ENCODE assay signal across 9 mouse cellular contexts in genomic region chr14:58786791-58787491, GRCm38 (mm10).
A peak's percentile ranks its signal among the peaks of the same experiment; 100 is the strongest.
DNase-seq lines count a peak whose midpoint lies in the region; ATAC-seq lines count a peak whose summit lies in the region.
"Had no signal": no experiment of that assay in that cellular context is flagged by ENCODE, and none has a peak within 500 bp of the region (broad histone marks: within the 10 kb centered on the region; RNA-seq: fewer than 3 reads in every experiment).

No protein-coding gene starts in this region.

- H3K27me3 ChIP-seq in forebrain, embryonic 14.5 days (replicated peaks; ENCODE audit: control insufficient read depth, insufficient read depth, low read length), result no peaks in the 10 kb centered on the region
- no peaks in the 10 kb centered on the region for H3K27me3 ChIP-seq in forebrain, embryonic 10.5 days (ENCODE audit: poor library complexity, severe bottlenecking)
- no peaks in the 10 kb centered on the region for H3K27me3 ChIP-seq in embryonic facial prominence, embryonic 11.5 days (ENCODE audit: control insufficient read depth, insufficient read depth, low read length)
- H3K27me3 ChIP-seq: liver, embryonic 12.5 days had no signal

- H3K4me1 ChIP-seq in forebrain, embryonic 14.5 days (ENCODE audit: control insufficient read depth, insufficient read depth, low read length), result no peaks in the 10 kb centered on the region
- H3K4me1 ChIP-seq in forebrain, embryonic 10.5 days, result no peaks in the 10 kb centered on the region
- no peaks in the 10 kb centered on the region for H3K4me1 ChIP-seq in embryonic facial prominence, embryonic 11.5 days (ENCODE audit: control insufficient read depth, insufficient read depth, low read length)
- H3K4me1 ChIP-seq: liver, embryonic 12.5 days had no signal

- H3K27ac ChIP-seq in forebrain, embryonic 14.5 days (ENCODE audit: low read depth, low read length), result no peak overlapping the region
- no peak overlapping the region for H3K27ac ChIP-seq in forebrain, embryonic 10.5 days
- H3K27ac ChIP-seq in embryonic facial prominence, embryonic 11.5 days (replicated peaks; ENCODE audit: low read depth, low read length), result no peak overlapping the region
- H3K27ac ChIP-seq: liver, embryonic 12.5 days had no signal

- peak; percentile 37; the same call in 1 of the 2 replicates for ATAC-seq in forebrain, embryonic 14.5 days
- ATAC-seq in embryonic facial prominence, embryonic 11.5 days (replicated peaks; ENCODE audit: insufficient number of reproducible peaks, low FRiP score, low TSS enrichment, low read depth), result no peak
- no peak for ATAC-seq in erythroid progenitor cell, adult 5-6 weeks (replicated peaks; ENCODE audit: low FRiP score, poor library complexity, severe bottlenecking)
- ATAC-seq: liver, embryonic 12.5 days had no signal

- H3K9me3 ChIP-seq in forebrain, embryonic 14.5 days (replicated peaks; ENCODE audit: control insufficient read depth, low read length), result no peaks in the 10 kb centered on the region
- no peaks in the 10 kb centered on the region for H3K9me3 ChIP-seq in forebrain, embryonic 10.5 days
- H3K9me3 ChIP-seq in embryonic facial prominence, embryonic 11.5 days (replicated peaks; ENCODE audit: control insufficient read depth, low read length), result no peaks in the 10 kb centered on the region
- H3K9me3 ChIP-seq: liver, embryonic 12.5 days had no signal

- no peak overlapping the region for H3K9ac ChIP-seq in forebrain, embryonic 14.5 days (ENCODE audit: low read length)
- H3K9ac ChIP-seq in embryonic facial prominence, embryonic 11.5 days (replicated peaks; ENCODE audit: low read length), result no peak overlapping the region
- H3K9ac ChIP-seq: liver, embryonic 12.5 days had no signal

- H3K36me3 ChIP-seq in forebrain, embryonic 14.5 days (ENCODE audit: control insufficient read depth, insufficient read depth, low read length), result no peaks in the 10 kb centered on the region
- no peaks in the 10 kb centered on the region for H3K36me3 ChIP-seq in forebrain, embryonic 10.5 days (replicated peaks)
- no peaks in the 10 kb centered on the region for H3K36me3 ChIP-seq in embryonic facial prominence, embryonic 11.5 days (replicated peaks; ENCODE audit: control insufficient read depth, insufficient read depth, low read depth, low read length)
- H3K36me3 ChIP-seq: liver, embryonic 12.5 days had no signal

- H3K4me3 ChIP-seq in forebrain, embryonic 14.5 days (ENCODE audit: low read depth, low read length), result no peak overlapping the region
- H3K4me3 ChIP-seq in forebrain, embryonic 10.5 days, result no peak overlapping the region
- H3K4me3 ChIP-seq in embryonic facial prominence, embryonic 11.5 days (ENCODE audit: low read depth, low read length), result no peak overlapping the region
- H3K4me3 ChIP-seq: liver, embryonic 12.5 days had no signal

- H3K4me2 ChIP-seq in forebrain, embryonic 14.5 days (ENCODE audit: low read length), result no peak overlapping the region
- H3K4me2 ChIP-seq in embryonic facial prominence, embryonic 11.5 days (ENCODE audit: low read depth, low read length), result no peak overlapping the region
- H3K4me2 ChIP-seq: liver, embryonic 12.5 days had no signal

- WGBS in forebrain, embryonic 14.5 days, result 89% methylated on average over 4 of the region's 4 CpGs
- 86% methylated on average over 4 of the region's 4 CpGs for WGBS in forebrain, embryonic 10.5 days
- WGBS in embryonic facial prominence, embryonic 11.5 days, result 75% methylated on average over 4 of the region's 4 CpGs

- DNase-seq in forebrain, embryonic 14.5 days (ENCODE audit: low spot score), result peak; percentile 37
- no peak for DNase-seq in forebrain, embryonic 10.5 days (ENCODE audit: extremely low spot score, low spot score)
- DNase-seq in kidney, postnatal 4 days, result peak; percentile 52 to 59
- no peak for DNase-seq in kidney, adult 8-10 months
- DNase-seq in embryonic facial prominence, embryonic 11.5 days (ENCODE audit: low spot score), result peak; percentile 18
- DNase-seq in lung, postnatal 14 days, result peak; percentile 30
- DNase-seq in thymus, postnatal 0 days (ENCODE audit: low spot score), result no peak

Comparison
In these comparisons a context has a peak if more than half of its experiments do, and no peak if none do; other contexts are left out.
1. DNase-seq: peak in forebrain, embryonic 14.5 days (single experiment), kidney, postnatal 4 days (2 of 2), embryonic facial prominence, embryonic 11.5 days (single experiment) and lung, postnatal 14 days (single experiment); none in forebrain, embryonic 10.5 days (single experiment), kidney, adult 8-10 months (0 of 2) and thymus, postnatal 0 days (single experiment).